Mouse (Mus musculus): ENCODE measurements around the gene Zfp36.

DNA sequence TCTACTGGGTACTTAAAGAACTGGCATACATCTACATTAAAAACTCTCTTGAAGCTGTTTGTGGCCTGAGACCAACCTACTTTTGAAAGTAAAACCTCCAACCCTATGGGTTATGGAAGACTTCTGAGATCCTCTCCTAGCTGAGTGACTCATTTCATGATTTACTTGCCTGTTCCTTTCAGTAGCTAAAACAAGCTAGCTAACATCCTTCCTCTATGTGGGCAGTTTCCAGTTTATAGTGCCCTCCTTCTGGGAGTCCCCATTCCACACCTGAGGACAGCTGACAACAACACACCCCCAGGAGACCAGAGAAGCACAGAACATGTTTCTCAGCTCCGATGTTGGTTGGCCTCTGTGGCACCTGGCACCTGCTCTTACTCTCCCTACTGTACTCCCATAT, 43.0 kb upstream of the Zfp36 start:
- TF ChIP-seq CTCF (IDR thresholded peaks at IDR 0.05; ENCODE audit: low read depth) (no peak), EP300 (IDR thresholded peaks at IDR 0.05; ENCODE audit: low read depth) (no peak)
